Mouse (Mus musculus) liver, adult 2 months (tissue): ENCODE results near the gene Mxd3.
A peak's percentile ranks its signal among the peaks of the same experiment; 100 is the strongest.

Source experiments
- CTCF ChIP-seq: fragments of 200-500 bp; IDR thresholded peaks from 2 replicates; pipeline ENCODE4 v1.5.1; 2011; ENCODE audit warnings: low read depth, low read length, control low read depth
- POLR2A ChIP-seq: fragments of 200-500 bp; IDR thresholded peaks from 2 replicates; pipeline ENCODE4 v1.6.1; 2011; ENCODE audit warnings: low read length, control low read depth; ENCODE audit not compliant: insufficient read depth; ENCODE audit errors: extremely low read depth

DNA sequence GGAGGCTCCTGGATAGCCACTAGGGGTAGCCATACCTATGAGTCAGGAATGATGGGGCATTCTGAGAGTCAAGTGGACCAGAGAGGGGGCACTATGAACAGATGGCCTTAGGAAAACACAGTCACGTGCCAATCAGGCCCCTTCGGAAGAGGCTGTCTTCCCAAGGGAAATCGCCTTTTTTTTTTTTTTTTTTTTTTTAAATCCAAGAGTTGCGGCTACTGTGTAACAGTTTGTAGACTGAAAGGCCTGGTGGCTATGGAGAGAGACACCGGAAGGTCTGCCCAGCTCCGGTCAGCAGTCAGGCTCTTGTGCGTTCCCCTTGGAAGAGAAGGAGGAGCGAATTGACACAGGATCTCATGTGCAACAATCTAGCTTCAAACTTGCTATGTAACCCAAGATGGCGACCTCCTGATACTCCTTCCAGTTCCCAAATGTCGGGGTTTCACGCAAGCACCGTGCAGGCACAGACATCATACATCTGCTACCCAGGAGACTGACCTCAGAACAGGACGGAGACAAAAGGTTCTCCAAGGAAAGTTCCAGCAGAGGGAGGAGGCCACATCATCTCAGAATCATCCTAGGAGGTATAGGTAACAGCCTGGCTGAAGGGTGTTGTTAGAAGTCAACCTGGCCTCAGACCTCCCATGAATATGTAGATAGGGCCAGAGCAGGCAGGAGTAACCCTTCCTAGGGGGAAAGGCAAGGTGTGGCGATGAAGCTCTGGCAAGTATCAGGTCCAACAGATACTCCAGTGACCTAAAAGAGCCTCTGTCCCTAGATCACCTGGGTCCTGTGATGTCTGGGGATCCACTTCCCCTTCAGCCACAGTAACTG, 1.2 kb upstream of the Mxd3 start:
- TF ChIP-seq CTCF (0 out of 2 replicates have a peak, but pooled peaks have one; percentile 2), POLR2A (no peak)
